Mouse (Mus musculus) adrenal gland, adult 18-20 months (tissue): ENCODE measurements around the gene Amph. TPM values are rescaled to one million over a fixed set of nuclear protein-coding genes. Genes with fewer than 3 reads are reported as not detected.

ENCODE experiments used
- DNase-seq, 2 experiments: peaks; one replicate each; pipeline ENCODE4 v3.0.0; 2021 to 2022; ENCODE audit warnings: low spot score in 2 of 2
- total RNA-seq, 2 experiments: library from RNA; stranded (reverse); gene quantifications; 1 replicate in 1 of 2; 2 replicates in 1 of 2; pipeline ENCODE4 v1.2.3; 2021

The Amph gene
- total RNA-seq, 2 experiments from 2014 or later: 6.0 to 7.7 TPM

DNA sequence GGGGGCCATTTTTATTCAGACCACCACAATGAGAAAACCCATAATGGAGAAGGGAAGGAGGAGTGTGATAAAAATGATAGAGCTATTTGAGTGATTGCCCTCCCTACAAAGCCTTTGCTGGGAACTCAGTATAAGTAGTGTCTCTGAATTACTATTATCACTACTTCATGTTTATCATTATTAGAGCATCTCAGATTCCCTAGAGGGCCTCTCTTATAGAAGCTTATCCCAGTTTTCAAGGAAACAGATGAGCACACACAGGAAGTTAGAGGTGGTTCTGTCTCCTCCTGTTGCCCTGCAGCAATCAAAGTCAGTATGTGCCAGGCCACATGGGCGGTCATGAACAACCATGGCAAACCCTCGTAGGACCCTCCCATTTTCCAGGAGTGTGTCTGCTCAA lies 190.5 kb downstream of the Amph start:
- no peak for DNase-seq

DNA sequence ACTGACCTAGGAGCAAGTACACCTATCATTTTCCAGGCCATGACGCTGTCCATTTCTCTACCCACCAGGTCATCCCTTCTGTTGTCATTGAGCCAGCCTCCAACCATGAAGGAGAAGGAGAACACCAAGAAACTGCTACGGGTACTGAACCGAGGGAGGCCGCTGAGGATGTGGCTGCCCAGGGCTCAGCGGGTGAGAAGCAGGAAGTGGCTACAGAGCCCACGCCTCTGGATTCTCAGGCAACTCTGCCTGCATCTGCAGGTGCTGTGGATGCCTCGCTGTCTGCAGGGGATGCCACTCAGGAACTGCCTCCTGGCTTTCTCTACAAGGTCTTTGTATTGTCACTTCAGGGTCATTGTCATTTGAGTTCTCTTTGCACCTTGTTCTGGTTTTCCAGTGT lies 191.1 kb downstream of the Amph start:
- no peak for DNase-seq

DNA sequence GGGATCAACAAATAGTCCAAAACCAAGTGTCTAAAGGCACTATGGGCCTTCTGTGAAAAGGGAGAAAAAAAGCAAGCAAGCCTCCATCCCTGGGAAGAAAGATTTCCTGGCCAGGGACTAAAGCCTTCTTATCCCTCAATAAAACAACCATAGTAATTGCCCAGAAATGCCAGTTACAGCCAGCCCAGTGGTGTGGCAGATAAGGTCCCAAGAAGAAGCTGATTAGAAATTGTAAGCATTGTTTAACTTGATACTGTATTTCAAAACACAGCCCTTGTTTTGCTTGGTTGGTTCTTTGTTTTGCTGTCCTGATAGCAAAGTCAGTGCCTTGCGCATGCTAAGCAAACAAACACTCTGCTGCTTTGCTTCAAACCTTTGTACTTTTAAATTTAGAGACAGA lies 191.8 kb downstream of the Amph start:
- DNase-seq: no peak

DNA sequence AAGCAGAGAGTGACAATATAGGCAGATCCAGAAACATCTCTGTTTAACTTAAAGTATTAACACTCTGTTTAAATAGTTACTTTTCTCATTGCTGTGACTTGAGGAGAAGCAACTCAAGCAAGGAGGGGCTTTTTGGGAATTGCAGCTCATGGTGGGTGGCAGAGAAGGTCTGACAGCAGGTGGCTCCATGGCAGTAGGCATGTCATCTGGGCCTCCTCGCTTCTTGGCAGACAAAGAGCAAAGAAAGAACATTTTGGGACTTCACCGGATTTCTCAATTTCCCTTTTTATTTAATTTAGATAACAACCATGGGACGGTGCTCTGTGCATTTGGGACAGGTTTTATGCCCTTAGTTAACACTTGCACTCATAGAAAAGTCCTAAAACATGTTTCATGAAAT lies 195.8 kb downstream of the Amph start:
- DNase-seq: no peak

DNA sequence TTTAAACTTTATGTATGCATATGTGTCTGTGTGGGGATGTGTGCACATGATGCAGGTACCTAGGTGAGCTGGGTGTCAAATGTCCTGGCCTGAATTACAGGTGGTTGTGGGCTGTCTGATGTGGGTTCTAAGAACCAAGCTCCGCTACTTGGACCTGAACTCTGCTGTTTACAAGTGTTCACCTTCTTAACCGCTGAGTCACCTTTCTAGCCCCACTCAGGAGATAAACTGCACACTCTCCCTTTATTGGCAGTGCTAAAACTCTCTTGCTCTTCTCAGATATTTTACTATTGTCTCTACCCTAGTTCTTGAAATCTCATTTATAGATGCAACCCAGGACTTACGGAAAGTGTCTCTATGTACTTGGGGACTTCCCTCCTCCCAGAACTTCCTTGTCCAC lies 199.5 kb downstream of the Amph start:
- DNase-seq: no peak

DNA sequence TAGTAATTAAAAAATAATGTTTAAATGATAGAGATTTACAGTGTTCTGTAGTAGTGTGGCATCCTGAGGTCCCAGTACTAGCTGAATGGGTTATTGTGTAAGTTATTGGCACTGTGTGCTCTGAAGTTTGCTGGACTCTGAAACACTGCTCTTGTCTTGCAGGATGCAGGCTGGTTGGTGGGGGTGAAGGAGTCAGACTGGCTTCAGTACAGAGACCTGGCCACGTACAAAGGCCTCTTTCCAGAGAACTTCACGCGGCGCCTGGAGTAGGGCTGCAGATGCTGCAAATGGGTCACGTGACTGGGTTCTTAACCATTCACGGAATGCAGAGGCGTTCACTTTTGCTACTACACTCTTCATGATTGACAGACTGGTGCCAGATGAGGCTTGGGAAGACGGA lies 201.6 kb downstream of the Amph start:
- no peak for DNase-seq

DNA sequence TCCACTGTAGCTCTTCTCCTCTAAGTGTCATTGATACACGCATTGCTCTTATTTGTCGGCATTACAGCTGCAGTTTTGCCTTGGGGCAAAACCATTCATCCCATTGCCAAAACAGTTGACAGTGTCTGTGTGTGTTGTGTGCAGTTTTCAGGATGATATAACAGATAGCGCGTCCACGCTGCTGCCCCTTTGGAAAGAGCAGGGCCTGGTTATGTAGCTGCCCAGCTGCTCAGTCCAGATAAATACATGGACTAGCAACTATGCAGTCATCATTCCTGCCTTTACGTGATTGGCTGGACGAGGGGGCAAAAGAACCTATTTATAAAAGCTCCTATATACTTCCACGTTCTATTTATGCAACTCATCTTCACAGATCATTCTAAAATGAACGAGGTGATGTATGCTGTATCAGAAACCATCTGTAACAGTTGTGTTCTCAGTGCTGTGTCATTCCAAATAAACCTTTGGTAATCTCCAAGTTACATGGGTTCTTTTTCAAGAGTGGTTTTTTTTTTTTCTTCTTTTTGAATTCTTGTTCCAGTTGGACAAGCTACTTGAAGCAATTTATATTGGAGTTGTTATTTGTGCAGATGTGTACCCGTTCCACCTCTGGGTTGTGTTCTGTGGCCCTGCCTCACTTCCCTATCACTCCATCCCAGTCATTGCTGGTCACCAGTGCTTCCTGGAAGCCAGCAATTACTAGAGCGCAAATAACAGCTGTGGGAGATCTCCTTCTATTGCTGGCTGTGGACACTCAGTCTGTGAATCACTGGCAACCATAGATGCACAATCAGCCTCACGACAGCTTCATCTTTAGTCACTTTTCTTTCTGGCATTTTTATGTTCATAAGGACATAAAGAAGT lies 202.7 kb downstream of the Amph start:
- DNase-seq: no peak

DNA sequence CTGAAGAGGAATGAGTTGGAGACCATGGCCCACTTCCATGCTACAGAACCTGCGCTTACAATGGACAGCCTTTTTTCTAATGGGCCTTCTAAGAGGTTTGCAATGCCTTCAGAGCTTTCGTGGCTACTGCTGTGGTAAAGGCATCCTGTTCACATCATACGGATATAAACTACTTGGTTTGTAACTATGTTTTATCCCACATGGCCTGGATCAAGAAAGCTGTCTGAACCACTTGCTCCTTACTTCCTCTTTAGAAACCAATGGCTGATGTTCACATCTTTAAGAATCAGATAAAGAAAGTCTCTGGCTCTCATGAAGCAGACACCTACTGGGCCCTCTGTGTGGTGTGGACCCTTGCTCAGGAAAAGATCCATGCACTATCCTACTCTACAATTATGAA lies 204.1 kb downstream of the Amph start:
- DNase-seq: no peak

DNA sequence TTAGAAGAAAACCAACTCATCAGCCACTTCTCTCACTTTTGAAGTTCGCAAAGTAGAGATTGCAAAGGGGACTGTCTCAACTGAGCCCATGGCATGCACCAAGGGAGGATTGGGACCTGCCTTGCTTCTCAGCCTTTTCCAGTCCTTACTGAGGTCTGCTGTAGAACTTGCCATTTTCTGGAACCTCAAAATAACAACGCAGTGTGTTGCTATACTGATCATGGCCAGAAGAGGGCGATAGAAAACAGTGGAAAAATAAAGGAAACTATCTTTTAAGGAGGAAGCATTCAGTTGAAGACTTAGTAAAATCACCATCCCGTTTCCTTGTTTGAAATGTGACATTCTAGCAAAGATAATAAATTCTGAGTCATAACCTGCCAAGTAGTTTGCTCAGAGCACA lies 210.5 kb downstream of the Amph start:
- DNase-seq: peak; percentile 21 to 42

DNA sequence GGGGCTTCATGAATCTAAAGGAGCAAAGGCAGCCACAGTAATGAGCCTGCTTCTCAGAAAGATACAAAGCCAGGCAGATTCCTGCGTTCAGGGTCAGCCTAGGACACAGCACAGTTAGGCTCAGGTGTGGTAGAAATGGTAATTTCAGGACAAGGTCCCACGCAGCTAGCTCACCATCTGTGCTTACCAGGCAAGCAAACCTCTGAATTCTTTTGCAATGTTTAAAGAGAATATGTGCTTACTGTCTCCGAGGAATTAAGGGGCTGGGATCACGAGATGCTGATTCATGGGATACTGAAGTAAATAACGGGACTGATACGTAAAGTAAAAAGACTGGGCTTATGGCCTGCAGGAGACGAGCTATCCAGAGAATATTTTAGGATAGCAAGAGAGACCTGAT lies 212.6 kb downstream of the Amph start:
- no peak for DNase-seq

DNA sequence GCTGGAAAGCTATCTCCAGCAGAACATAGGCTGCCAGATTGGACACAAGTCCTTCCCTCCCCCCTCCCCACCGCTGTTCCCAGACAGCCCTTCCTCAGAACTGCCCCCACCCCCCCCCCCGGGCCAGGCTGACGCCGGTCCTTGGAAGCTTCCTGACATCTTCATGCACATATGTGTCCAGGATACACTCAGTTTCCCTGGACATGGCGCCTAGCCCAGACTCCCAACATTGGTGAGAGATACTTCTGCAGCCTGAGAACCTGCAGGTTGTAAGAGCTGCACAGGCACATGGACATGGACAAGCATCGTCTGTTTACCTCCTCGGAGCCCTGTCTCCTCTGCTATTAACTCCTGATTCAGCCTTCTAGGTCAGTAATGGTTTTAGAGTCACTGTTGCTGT lies 213.1 kb downstream of the Amph start:
- DNase-seq: no peak

DNA sequence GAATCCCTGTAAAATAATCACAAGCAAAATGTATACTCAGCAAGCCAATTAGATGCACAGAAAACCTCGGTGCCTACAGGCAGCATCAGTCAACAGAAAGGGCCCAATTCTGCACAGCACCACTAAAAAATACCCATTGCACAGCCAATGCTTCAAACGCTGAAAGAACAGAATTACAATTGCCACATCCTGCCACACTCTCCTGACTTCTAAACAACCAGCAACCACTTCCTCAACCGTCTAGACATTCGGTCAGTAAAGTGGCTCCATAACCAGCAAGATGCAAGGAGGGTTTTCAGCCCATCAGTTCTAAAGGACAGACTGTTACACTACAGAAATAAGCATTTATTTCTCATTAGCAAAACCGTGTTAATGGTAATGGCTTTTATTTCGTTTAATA lies 214.1 kb downstream of the Amph start:
- DNase-seq: no peak

DNA sequence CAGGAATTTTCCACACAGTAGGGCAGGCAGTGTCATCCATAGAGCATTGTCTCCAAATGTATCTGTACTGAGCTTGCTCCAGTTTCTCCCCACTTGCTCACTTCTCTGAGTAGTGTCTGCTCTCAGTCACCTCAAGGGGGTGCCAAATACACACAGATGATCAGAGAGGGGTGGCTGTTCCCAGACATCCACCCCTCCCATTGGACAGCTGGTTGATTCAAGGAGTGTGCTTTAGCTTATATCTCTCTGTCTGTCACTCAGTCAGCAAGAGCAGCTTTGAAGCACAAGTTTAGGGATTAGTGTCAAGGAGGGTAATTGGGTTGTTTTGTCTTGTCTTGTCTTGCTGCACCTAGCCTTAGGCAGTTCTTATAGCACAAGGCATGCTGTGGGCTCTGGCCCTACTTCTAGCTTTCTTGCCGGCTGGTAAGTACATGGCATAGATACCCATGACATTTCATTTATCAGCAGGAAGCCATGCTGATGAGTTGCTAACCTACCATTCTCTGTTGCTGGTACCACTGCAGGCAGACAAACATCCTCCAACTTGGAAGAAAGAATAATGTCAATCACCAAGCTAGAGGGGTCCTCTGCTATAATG lies 229.8 kb downstream of the Amph start:
- peak in 1 of 2 experiments; percentile 30 for DNase-seq

DNA sequence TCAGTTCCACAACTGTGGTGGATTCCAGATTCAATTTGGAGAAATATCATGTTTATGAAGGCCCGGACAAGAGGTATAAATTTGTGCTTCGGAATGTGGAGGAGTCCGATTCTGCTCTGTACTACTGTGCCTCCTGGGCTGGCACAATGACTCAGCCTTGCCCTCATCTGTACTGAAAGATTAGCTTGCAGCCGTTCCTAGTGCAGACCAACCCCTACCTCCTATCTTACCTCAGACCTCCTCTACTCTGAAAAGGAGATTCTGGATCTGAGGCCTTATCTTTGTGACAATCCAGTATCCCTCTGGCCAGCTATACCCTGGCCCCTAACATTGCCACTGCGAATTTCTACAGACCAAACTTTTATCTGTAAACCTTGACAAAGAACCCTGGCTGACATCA lies 230.3 kb downstream of the Amph start:
- DNase-seq: no peak

DNA sequence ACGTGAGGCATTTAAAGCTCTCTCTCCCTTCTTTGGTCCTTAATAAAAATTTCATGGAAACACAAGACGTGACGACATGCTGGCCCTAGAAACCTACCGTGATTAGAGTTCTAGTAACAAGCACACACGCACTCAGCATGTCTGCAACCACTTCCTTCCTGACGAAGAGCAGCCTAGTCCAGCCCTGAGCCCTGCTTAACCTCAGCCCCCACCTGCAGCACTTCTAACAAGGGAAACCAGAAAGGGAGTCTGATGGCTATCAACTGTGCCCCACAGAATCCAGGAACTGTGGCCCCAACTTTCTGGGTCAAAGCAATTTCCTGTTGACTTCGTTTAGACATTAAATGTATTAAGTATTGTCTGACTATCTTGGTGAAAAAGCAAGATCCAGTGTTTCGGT lies 234.3 kb downstream of the Amph start:
- no peak for DNase-seq

DNA sequence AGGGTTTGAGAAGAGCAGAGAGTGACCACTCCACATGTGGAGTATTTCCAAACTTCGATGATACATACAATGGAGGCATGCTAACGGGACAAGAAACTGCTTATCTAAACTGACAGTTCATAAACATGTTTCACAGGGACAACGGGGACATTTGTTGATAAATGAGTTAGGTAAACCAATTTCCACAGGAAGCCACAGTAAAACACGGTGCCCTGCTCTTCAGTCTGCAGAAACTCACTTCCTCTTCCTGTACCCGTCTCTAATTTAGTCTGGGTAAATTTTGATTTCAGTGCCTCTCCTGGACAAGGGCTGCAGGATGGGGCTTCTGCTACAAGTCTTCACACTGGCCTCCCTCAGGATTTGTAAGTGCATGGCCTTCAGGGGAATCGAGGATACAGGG lies 242.0 kb downstream of the Amph start:
- DNase-seq: no peak

DNA sequence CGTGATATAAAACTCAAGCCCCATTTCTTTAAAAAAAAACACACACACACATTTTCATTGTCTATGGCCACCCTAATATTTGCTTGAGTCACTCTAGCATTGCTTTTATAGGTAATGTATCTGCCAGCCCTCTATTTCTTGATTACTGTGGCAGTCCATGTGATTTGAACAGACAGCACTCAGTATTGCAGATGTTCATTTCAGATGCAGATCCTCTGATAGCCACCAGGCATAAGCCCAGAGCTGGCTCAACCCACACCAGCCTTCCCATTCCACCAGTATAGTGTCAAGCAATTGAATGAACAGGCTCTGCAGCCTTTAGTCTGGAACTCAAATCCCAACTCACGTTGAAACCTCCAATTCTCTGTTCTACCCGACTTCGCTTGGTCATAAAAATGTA lies 246.8 kb downstream of the Amph start:
- DNase-seq: no peak

DNA sequence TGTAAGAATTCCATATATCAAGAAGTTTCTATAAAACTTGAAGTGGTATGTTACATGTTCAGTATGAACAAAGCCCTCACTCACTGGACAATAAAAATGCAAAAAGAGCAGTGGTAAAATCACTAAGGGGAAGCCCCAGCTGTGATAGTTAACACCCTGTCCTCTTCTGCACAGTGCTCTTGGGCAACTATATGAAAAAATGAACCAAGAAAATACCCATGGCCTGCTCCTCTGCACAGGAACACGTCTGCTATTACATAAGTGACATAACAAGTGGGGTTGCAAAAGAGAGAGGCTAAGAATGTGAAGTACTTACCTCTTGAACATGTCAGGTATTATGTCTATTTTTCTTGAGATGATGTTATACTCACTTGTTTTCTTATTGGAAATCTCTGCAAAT lies 247.5 kb downstream of the Amph start:
- no peak for DNase-seq

Other genes starting within 250 kb of the Amph start
- gene Vps41, start 230.9 kb upstream of the Amph start, total RNA-seq: 10 to 100 TPM; 63.4 to 76.4 TPM